Mouse (Mus musculus): ENCODE results near the gene Trim23. TPM values are rescaled to one million over a fixed set of nuclear protein-coding genes. Genes with fewer than 3 reads are reported as not detected.

Gene Trim23
- total RNA-seq, 4 experiments from 2014 or later, result 52.7 to 66.7 (median 58.9) TPM

Other genes starting within 250 kb of the Trim23 start
- gene Nln, start 69.2 kb upstream of the Trim23 start, total RNA-seq (2022), result 10 to 100 TPM; 19.4 to 28.1 (median 23.6) TPM
- gene Sgtb, start 69.1 kb upstream of the Trim23 start, total RNA-seq (2022), result 10 to 100 TPM; 75.3 to 86.2 (median 80.2) TPM
- gene Trappc13, start 328 bp upstream of the Trim23 start, total RNA-seq (2022), result 10 to 100 TPM; 46.5 to 60.9 (median 53.8) TPM
- 1 to 10 TPM in 2 of 4 experiments, under 1 TPM in 2; 0.63 to 1.5 (median 1.2) TPM for gene Cenpk, start 49.8 kb downstream of the Trim23 start, total RNA-seq (2022)
- 10 to 100 TPM; 13.4 to 16.2 (median 14.7) TPM for gene Ppwd1, start 50.0 kb downstream of the Trim23 start, total RNA-seq (2022)
- 1 to 10 TPM; 3.8 to 4.9 (median 4.2) TPM for gene Adamts6, start 109.0 kb downstream of the Trim23 start, total RNA-seq (2022)